Mouse (Mus musculus): ENCODE results near the gene Fgd3. TPM values are rescaled to one million over a fixed set of nuclear protein-coding genes. Genes with fewer than 3 reads are reported as not detected.

Fgd3 gene
- 10 to 100 TPM; 10.4 to 19.8 (median 16.3) TPM for polyA plus RNA-seq (2017; shearing (Covaris generic))

GRCm38 (mm10) chr13:49320040-49320439 lies at the start of gene Fgd3:
Gene Fgd3 (minus strand): TSS chr13:49320311.
- no peak for ATAC-seq

DNA sequence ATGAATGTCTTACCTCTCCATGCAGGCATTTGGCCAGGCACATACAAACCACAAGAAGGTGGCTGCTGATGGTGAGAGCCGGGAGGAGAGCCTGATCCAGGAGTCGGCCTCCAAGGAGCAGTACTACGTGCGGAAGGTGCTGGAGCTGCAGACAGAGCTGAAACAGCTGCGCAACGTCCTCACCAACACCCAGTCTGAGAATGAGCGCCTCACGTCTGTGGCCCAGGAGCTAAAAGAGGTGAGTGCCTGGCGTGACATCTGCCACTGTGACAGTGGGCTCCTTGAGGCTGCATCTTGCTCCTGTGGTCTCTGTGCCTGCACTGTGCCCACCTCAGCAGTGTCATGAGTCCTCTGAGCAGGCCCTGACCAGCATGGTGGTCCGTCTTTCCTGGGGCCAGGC lies 49.3 kb upstream of the Fgd3 start:
- ATAC-seq: no peak

- no peak for ATAC-seq
These were observed 47.7 kb upstream of the Fgd3 start for GRCm38 (mm10) chr13:49367657-49368440.

DNA sequence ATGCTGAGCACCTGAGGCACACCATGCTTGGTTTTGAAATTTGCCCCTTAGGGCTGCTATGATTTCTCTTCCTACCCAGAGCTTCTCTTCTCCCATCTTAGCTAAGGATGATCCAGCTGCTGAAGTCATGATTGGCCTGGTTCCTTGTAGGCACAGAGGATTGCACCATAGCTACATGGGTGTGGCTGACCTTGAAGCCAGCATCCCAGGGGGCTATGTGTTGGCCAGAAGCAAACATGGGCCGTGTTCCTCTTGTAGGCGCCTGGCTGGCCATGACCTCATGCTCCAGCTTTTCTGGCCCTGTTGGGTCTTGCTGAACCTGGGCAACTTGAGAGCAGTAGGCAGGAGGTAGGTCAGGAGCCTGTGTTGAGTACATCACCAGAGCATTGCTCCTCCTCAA lies 44.6 kb upstream of the Fgd3 start:
- no peak for ATAC-seq

DNA sequence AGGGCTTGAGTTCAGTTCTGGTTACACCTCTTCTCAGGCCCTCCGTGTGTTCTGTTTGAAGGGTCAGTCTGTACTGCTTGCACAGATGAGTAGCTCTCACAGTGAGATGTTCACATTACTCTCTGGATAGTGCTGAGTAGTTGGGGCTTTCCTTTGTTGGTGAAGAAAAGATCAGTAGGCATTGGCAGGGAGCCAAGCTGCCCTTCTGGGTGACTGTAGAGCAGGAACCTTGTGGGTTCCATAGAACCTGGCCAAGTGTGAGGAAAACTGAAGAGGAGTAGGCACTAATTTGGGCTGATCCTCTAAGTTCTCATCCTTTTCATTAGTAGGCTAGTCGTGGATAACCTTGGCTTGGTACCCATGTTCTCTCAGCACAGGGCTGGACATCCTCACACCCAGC lies 42.7 kb upstream of the Fgd3 start:
- ATAC-seq: peak; percentile 21

- no peak for ATAC-seq
These were observed 42.3 kb upstream of the Fgd3 start for GRCm38 (mm10) chr13:49362364-49362763.

DNA sequence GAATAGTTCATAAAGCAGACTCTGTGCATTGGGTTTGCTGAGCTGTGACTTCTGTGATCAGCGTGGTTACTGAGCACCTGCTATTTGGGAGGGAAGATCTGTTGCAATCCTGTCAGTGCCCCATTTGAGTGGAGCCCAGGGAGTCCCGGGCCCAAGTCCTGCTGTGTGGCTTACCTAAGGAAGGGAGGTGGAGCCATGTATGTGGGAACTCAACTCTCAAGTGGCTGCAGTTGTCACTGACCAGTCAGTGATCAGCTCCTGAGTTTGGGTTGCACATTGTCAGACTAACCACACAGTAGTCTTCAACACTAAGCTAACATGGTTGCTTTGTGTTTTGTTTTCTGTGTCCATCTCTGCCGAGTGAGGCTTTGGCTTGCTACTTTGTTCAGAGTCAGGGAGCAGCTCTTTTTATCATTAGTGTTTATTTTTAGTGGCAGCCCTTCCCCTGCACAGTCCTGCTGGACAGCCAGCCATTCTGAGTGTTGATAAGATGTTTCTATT lies 40.8 kb upstream of the Fgd3 start:
- no peak for ATAC-seq

DNA sequence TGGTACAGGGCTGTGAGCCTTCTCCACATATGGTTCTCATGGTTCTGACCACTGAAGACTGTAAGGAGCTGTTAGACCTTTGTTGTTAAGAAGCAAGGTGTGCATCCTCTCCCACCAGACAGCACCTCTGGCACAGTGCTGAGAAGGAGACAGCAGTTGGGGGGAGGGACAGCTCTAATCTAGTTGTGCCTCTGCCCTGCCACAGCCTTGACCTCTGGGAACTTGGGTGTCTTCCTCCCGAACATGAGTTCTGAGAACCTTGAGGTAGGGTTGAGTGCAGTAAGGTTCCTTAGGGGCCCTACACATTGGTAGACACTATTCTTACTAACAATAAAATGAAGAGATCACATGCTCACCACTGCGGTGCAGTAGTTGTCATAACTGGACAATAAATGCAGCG lies 38.1 kb upstream of the Fgd3 start:
- no peak for ATAC-seq

GRCm38 (mm10) chr13:49357367-49358026 lies 37.4 kb upstream of the Fgd3 start:
- ATAC-seq: no peak

DNA sequence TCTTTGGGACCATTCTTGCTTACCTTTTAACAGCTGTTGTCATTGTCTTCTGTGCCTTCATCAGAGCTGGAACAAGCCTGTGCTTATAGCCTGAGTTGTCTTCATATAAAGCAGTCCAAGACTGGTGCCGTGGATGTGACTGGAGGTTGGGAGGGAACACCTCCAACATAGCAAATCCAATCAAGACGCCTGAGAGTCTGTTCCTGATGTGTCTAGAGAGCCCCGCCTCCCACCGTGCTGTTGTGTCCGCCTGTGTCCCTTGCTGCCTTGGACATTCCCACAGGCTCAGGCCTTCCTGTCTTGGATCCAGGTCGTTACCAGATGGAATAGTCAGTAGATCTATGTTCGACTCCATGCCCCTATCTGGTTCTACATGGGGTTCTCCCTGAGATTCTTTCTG lies 36.0 kb upstream of the Fgd3 start:
- ATAC-seq: no peak

- ATAC-seq: no peak
These were observed 35.5 kb upstream of the Fgd3 start for GRCm38 (mm10) chr13:49355461-49356061.

DNA sequence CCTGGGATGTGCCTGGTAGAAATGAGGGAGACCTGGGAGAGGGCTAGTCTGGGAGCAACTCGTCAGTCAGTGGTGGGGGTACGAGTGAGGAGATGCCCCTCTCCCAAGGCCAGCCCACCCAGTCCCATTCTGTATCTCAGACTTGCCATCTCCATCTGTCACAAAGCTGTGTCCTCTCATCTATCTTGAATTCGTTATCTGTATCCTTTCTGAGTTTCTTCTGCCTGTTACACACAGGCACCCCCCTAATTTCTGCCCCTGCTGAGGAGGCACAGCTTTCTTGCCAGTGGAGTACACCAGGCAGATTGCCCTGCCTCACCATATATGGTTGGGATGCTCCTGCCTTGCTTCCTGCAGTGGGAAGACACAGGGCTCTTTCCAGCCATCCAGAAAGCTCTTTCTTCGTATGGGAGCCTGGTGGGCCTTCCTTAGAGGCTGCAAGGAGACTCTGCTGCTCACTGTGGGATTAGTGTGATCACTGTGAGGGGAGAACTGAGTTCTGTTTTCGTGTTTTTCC lies 33.9 kb upstream of the Fgd3 start:
- ATAC-seq: no peak

DNA sequence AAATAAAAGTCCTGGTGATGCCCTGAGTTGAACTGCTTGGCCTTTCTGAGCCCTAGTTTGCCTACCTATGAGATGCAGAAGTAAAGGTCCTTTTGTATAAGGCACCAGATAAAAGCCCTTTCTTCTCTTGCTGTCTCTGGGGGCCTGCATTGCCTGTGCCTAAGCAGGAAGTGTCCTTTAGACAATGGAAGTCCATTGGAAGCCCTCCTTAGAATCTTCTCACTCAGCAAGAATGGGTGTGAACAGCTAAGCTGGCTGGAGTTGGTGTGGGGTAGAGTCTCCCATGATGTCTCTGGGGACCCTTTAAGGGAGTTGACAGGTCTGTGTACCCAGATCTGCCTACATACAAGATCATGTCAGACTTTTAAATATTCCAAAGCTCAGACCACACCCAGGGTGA lies 33.3 kb upstream of the Fgd3 start:
- no peak for ATAC-seq

DNA sequence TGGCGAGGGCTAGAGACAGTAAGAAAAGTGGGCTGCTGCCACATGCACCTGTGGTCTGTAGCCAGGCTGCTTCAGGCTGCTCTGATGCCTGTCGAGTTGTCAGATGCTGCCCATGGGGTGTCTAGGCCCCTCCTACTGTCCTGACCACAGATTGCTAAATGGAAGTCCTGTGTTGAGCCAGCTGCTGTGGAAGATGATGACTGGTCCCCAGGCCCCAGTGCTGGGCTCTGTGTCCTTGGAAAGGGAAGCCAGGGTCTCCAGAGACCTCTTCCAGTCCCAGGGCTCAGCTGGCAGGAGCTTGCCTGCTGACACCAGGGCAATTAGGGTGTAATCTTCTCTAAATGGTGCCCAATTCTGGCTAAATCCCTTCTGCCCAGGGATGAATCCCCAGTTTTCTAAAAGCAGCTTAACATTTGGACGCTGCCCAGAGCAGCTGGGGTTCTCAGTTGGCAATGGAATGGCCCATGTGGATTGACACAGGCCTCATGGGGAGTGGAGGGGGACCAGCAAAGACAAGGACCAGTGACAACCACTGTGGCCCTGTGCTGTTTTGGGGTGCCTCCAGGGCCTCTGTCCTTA lies 32.6 kb upstream of the Fgd3 start:
- no peak for ATAC-seq

DNA sequence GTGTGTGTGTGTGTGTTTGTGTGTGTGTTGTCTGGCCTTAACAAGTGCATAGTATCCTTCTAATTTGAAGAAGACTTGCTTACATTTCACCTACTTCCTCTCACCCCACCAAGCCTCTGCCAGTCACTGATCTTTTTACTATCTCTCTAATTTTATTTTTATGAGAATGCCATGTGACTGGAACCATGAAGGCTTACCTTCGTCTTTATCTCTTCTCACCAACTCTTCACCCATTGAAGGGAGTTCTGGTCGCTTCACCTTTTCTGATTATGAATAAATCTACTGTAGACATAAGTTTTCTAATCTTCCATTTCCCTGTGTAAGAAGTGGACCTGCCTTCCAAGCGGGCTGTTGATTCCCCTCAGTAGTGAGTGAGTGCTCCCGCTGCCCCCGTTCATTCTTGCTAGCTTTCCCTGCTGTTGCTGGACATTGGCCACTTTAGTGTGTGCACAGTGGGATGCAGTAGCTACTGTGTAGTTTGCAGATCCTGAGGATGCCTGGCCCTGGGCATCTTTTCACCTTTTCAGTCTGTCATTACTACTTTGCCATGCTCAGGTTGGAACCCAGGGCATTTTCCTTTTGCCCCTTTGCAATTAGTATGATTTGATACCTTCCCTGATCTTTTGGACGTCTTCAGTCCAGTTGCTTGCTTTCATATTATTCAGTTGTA lies 29.9 kb upstream of the Fgd3 start:
- no peak for ATAC-seq

DNA sequence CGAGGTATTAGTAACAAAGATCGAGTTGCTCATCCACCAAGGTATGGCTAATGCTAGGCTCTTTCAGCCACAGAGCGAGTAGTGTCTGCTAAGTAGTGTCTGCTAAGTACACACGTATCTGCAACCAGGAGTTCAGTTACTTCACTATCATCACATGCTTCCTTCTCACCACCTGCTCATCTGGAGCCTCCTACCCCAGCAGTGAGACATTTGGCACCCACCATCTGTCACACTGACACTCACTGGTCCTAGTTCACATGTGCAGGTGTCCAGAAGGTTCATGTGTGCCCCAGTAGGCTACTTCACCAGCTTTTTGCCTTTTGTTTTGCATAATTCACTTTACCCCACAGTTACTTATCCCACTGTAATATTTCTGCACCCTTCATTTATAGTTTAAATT lies 29.2 kb upstream of the Fgd3 start:
- no peak for ATAC-seq

GRCm38 (mm10) chr13:49348522-49348921 lies 28.4 kb upstream of the Fgd3 start:
- no peak for ATAC-seq

GRCm38 (mm10) chr13:49345476-49345875 lies 25.4 kb upstream of the Fgd3 start:
- no peak for ATAC-seq

DNA sequence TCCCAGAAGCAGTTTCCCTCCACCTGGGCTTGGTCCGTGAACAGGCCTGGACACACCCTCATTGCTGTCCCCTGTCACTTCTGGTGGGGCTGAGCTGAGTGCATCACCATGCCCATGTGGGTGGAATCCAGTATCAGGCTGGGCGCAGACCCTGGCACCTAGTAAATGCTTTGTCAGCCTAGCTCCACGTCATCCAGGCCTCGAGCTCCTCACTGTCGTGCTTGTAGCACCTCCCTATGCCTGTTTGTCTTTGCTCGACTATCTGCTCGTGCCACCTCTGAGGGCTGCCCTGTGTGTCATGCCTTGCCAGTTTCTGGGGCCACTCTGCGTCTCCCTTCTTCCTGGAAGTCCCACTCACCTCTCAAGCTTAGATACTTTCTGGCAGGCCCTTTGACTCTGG lies 24.5 kb upstream of the Fgd3 start:
- ATAC-seq: no peak

- ATAC-seq: no peak
These were observed 22.6 kb upstream of the Fgd3 start for GRCm38 (mm10) chr13:49342723-49343100.

DNA sequence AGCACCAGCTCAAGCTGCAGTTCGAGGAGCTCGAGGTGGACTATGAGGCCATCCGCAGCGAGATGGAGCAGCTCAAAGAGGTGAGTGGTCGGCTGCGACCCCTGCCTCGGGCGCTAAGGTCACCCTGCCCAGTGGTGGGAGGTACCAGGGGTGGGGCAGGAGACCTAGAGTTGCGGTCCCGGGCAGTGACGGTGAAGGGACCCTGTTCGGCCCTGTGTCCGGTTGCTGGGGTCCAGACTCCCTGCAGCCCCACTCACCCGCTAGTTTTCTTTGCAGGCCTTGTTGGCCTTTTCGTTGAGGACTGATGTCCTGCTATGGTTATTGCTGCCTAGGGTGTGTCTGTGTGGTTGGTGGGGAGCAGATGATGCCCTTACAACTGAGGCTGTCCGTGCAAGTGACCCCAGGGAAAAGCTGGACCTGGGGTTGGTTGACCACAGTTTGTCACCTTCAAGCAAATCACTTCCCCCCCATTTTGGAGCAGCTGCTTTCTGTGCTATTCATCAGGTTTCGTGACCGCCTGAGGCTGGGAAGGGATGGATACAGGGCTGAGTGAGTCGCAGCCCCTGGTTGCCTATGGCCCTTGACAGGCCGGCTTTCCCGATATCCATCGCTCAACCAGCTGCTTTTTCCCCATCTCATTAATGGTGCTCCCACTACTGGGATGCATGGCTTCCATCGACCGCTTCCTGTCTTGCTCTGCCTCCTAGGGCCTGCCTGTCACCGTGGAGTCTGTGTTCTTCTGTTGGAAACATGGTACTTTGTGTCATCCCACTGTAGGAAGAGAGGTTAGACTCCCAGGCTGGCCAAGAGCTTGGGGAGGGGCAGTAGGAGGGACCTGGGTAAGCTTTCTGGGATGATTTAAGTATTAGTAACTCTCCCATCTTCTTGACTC lies 22.0 kb upstream of the Fgd3 start:
- ATAC-seq: no peak

Measured in inflammation-experienced regulatory T-cells, adult 6 months (primary cell).